Comparison of ENCODE assay signal across 7 mouse cellular contexts in the genomic region with DNA sequence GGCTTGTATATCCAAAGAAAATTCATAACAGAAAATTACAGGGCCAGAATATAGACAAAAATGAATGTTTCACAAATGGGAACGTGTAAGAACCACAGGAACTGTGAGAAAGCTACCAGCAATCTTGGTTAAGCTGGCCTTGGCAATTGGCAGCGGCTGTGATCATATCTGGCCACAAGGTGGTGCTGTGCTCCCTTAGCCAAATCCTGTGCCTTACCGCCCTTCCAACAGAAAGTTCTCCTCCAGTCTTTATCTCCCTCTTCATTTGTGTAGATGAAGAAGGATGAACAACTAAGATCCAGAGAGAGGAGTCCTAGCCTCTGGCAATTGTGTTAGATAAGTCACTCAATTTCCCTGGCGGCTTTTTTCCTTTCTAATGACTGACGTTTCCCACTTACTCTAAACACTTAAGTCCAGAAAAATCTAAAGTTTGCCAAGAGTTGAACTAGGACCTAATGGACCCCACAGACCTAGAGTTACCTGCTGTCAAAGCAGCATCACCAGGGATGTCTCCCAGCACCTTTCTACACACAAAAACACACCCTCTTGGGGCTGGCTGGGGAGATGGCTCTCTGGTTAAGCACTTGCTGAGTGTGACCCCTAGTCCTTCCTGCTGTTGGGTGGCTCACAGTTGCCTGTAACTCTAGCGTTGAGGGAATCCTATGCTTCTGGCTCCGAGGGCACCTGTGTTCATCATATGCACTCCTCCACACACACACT. TPM values are rescaled to one million over a fixed set of nuclear protein-coding genes. Genes with fewer than 3 reads are reported as not detected.
DNase-seq lines count a peak whose midpoint lies in the region; ATAC-seq and TF ChIP-seq lines count a peak whose summit lies in the region.

No protein-coding gene starts in this region.

- no peaks in the 10 kb centered on the region for H3K9me3 ChIP-seq in forebrain, embryonic 15.5 days
- no peaks in the 10 kb centered on the region for H3K9me3 ChIP-seq in hindbrain, postnatal 0 days (ENCODE audit: low read length)
- H3K9me3 ChIP-seq in limb, embryonic 11.5 days (ENCODE audit: control insufficient read depth, low read length) = no peaks in the 10 kb centered on the region

- no peaks in the 10 kb centered on the region for H3K36me3 ChIP-seq in forebrain, embryonic 15.5 days
- H3K36me3 ChIP-seq in hindbrain, postnatal 0 days (ENCODE audit: insufficient read depth, low read length) = no peaks in the 10 kb centered on the region
- no peaks in the 10 kb centered on the region for H3K36me3 ChIP-seq in limb, embryonic 11.5 days (ENCODE audit: control insufficient read depth, insufficient read depth, low read length)

- H3K4me3 ChIP-seq in forebrain, embryonic 15.5 days = no peak overlapping the region
- no peak overlapping the region for H3K4me3 ChIP-seq in hindbrain, postnatal 0 days (ENCODE audit: low read length)
- no peak overlapping the region for H3K4me3 ChIP-seq in limb, embryonic 11.5 days (ENCODE audit: low read depth, low read length)
- no peak overlapping the region for H3K4me3 ChIP-seq in olfactory bulb, adult 2 months (ENCODE audit: insufficient read depth, low read depth, low read length)

- H3K4me2 ChIP-seq in forebrain, embryonic 15.5 days (replicated peaks) = no peak overlapping the region
- H3K4me2 ChIP-seq in hindbrain, postnatal 0 days (ENCODE audit: low read depth, low read length) = no peak overlapping the region
- H3K4me2 ChIP-seq in limb, embryonic 11.5 days (ENCODE audit: low read depth, severe bottlenecking) = no peak overlapping the region

- 47% methylated on average over 7 of the region's 7 CpGs for WGBS in forebrain, embryonic 15.5 days
- WGBS in hindbrain, postnatal 0 days = 43% methylated on average over 7 of the region's 7 CpGs
- WGBS in limb, embryonic 11.5 days = 46% methylated on average over 7 of the region's 7 CpGs
- WGBS in olfactory bulb, adult 2 months = 45% methylated on average over 7 of the region's 7 CpGs

- H3K4me1 ChIP-seq in forebrain, embryonic 15.5 days = 0 out of 2 replicates have a peak, but pooled peaks cover 6% of the 10 kb centered on the region
- H3K4me1 ChIP-seq in hindbrain, postnatal 0 days (ENCODE audit: insufficient read depth, low read length) = no peaks in the 10 kb centered on the region
- H3K4me1 ChIP-seq in limb, embryonic 11.5 days (ENCODE audit: control insufficient read depth, insufficient read depth, low read length) = no peaks in the 10 kb centered on the region
- H3K4me1 ChIP-seq in olfactory bulb, adult 2 months (ENCODE audit: control insufficient read depth, insufficient read depth, low read length) = no peaks in the 10 kb centered on the region

- no peak for TF ChIP-seq POLR2A in olfactory bulb, adult 2 months (IDR thresholded peaks at IDR 0.05; ENCODE audit: insufficient read depth, low read depth, low read length)

- peak; percentile 53 for ATAC-seq in CD4-positive, CD25-positive, alpha-beta regulatory T cell, adult 4 months
- peak; percentile 48; the same call in 1 of the 2 replicates for ATAC-seq in forebrain, embryonic 15.5 days (replicated peaks)
- 0 out of 2 replicates have a peak, but pooled peaks have one; percentile 47 for ATAC-seq in hindbrain, postnatal 0 days
- ATAC-seq in limb, embryonic 11.5 days (ENCODE audit: insufficient number of reproducible peaks, low FRiP score, low TSS enrichment, low read depth) = no peak

- H3K27me3 ChIP-seq in forebrain, embryonic 15.5 days = no peaks in the 10 kb centered on the region
- no peaks in the 10 kb centered on the region for H3K27me3 ChIP-seq in hindbrain, postnatal 0 days (ENCODE audit: insufficient read depth, low read length)
- H3K27me3 ChIP-seq in limb, embryonic 11.5 days (ENCODE audit: control insufficient read depth, insufficient read depth, low read length) = no peaks in the 10 kb centered on the region

- H3K9ac ChIP-seq in forebrain, embryonic 15.5 days (replicated peaks) = no peak overlapping the region
- H3K9ac ChIP-seq in hindbrain, postnatal 0 days (replicated peaks; ENCODE audit: low read length) = no peak overlapping the region
- H3K9ac ChIP-seq in limb, embryonic 11.5 days (ENCODE audit: low read length) = no peak overlapping the region

- H3K27ac ChIP-seq in forebrain, embryonic 15.5 days (replicated peaks) = no peak overlapping the region
- H3K27ac ChIP-seq in hindbrain, postnatal 0 days = no peak overlapping the region
- no peak overlapping the region for H3K27ac ChIP-seq in limb, embryonic 11.5 days (replicated peaks; ENCODE audit: low read depth, low read length)
- H3K27ac ChIP-seq in olfactory bulb, adult 2 months (ENCODE audit: insufficient read depth, low read depth, low read length) = no peak overlapping the region

- peak; percentile 90 for DNase-seq in 416B (ENCODE audit: low read depth)
- peak; percentile 44 for DNase-seq in c-Kit-negative CD71-positive TER-119-positive erythroid progenitor cells, embryonic 14.5 days (ENCODE audit: low read depth, low spot score)
- peak; percentile 90 for DNase-seq in hindbrain, postnatal 0 days (ENCODE audit: low spot score)
- DNase-seq in limb, embryonic 11.5 days (ENCODE audit: low spot score) = peak; percentile 85

- peak; percentile 96 for TF ChIP-seq CTCF in hindbrain, postnatal 0 days (IDR thresholded peaks at IDR 0.05; ENCODE audit: low read depth)
- peak; percentile 65 for TF ChIP-seq CTCF in olfactory bulb, adult 2 months (IDR thresholded peaks at IDR 0.05; ENCODE audit: insufficient read depth, low read depth, low read length)

RNA-seq across cellular contexts. Expression of gene Gm10974, which starts 55.6 kb away (rescaled TPM):
- polyA plus RNA-seq in CD4-positive, CD25-positive, alpha-beta regulatory T cell, adult 4 months (2017; shearing (Covaris generic)) = not detected
- not detected in 2 replicates for polyA plus RNA-seq in forebrain, embryonic 15.5 days (2015; fragmentation: Nextera tagmentation; extraction: Ambion mirVana)
- not detected in 2 replicates for total RNA-seq in hindbrain, postnatal 0 days (2014; rRNA removed)
- not detected in 2 replicates for polyA plus RNA-seq in hindbrain, postnatal 0 days (2015; fragmentation: Nextera tagmentation; extraction: Ambion mirVana)
- polyA plus RNA-seq in limb, embryonic 11.5 days (2014; fragmentation: Nextera tagmentation; extraction: Ambion mirVana) = not detected in 2 replicates
- polyA plus RNA-seq in olfactory bulb, adult 2 months (2012; ENCODE audit: insufficient read depth, insufficient read length, low replicate concordance, missing spikeins) = not detected in 2 replicates
